Mouse (Mus musculus): ENCODE data around the gene Olfr51. TPM values are rescaled to one million over a fixed set of nuclear protein-coding genes. Genes with fewer than 3 reads are reported as not detected.
A peak's percentile ranks its signal among the peaks of the same experiment; 100 is the strongest.

The Olfr51 gene
- not detected in 2 replicates for polyA plus RNA-seq (2014; fragmentation: Nextera tagmentation; extraction: Ambion mirVana)

DNA sequence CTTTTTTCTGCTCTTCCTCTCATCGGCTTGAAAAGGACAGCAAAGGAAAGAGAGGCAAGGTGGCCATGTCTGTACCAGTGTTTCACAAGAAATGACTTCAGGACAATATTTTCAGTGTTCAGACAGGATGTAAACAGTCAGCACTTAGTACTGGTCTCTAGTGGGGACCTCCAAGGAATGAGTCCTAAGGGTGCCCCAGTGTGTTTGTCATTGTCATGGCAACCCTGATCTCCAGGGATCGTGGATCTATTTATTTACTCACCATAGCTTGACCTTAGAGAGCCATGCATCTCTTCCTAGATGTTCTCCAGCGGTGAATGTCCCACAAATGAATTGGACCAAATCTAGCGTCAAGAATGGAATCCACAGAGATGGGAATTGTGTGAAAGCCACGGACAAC is at the start of gene Olfr51:
TSS of gene Olfr51 (plus strand) at position 301 of the 400 bp plus-strand sequence.
- no peak within 1 kb of the TSS for H3K4me2 ChIP-seq (ENCODE audit: low read length)
- 64% methylated on average over 5 of the region's 5 CpGs for WGBS
- H3K27ac ChIP-seq (ENCODE audit: low read depth): no peak within 1 kb of the TSS
- no peaks in the 10 kb centered on the region for H3K9me3 ChIP-seq (ENCODE audit: control insufficient read depth, low read length)
- no peaks in the 10 kb centered on the region for H3K4me1 ChIP-seq (replicated peaks; ENCODE audit: control insufficient read depth, insufficient read depth, low read length)
- H3K9ac ChIP-seq (ENCODE audit: low read length): no peak within 1 kb of the TSS
- no peak for ATAC-seq (replicated peaks; ENCODE audit: low FRiP score, low TSS enrichment, low read depth)
- no peaks in the 10 kb centered on the region for H3K27me3 ChIP-seq (replicated peaks; ENCODE audit: control insufficient read depth, insufficient read depth, low read length)
- no peak for DNase-seq (ENCODE audit: low spot score)
- no peak within 1 kb of the TSS for H3K4me3 ChIP-seq (ENCODE audit: low read depth, low read length)
- H3K36me3 ChIP-seq (ENCODE audit: control insufficient read depth, insufficient read depth, low read length): no peaks in the 10 kb centered on the region

- H3K9me3 ChIP-seq (ENCODE audit: control insufficient read depth, low read length): no peaks in the 10 kb centered on the region
- H3K36me3 ChIP-seq (ENCODE audit: control insufficient read depth, insufficient read depth, low read length): no peaks in the 10 kb centered on the region
- H3K4me1 ChIP-seq (replicated peaks; ENCODE audit: control insufficient read depth, insufficient read depth, low read length): no peaks in the 10 kb centered on the region
- no peak within 1 kb of the TSS for H3K4me3 ChIP-seq (ENCODE audit: low read depth, low read length)
- no peak within 1 kb of the TSS for H3K9ac ChIP-seq (ENCODE audit: low read length)
- WGBS: 75% methylated on average over 6 of the region's 6 CpGs
- H3K27ac ChIP-seq (ENCODE audit: low read depth): no peak within 1 kb of the TSS
- no peak for ATAC-seq (replicated peaks; ENCODE audit: low FRiP score, low TSS enrichment, low read depth)
- no peak for DNase-seq (ENCODE audit: low spot score)
- no peak within 1 kb of the TSS for H3K4me2 ChIP-seq (ENCODE audit: low read length)
- H3K27me3 ChIP-seq (replicated peaks; ENCODE audit: control insufficient read depth, insufficient read depth, low read length): no peaks in the 10 kb centered on the region
Measured at GRCm38 (mm10) chr11:50953665-50954064, 49.7 kb upstream of the Olfr51 start, which contains the start of gene Prop1. Gene Prop1 (minus strand): TSS chr11:50953765.

- no peaks in the 10 kb centered on the region for H3K27me3 ChIP-seq (replicated peaks; ENCODE audit: control insufficient read depth, insufficient read depth, low read length)
- H3K4me1 ChIP-seq (replicated peaks; ENCODE audit: control insufficient read depth, insufficient read depth, low read length): no peaks in the 10 kb centered on the region
- no peak for ATAC-seq (replicated peaks; ENCODE audit: low FRiP score, low TSS enrichment, low read depth)
- H3K4me2 ChIP-seq (ENCODE audit: low read length): no peak overlapping the region
- no peak for DNase-seq (ENCODE audit: low spot score)
- no peak overlapping the region for H3K9ac ChIP-seq (ENCODE audit: low read length)
- no peak overlapping the region for H3K27ac ChIP-seq (ENCODE audit: low read depth)
- H3K4me3 ChIP-seq (ENCODE audit: low read depth, low read length): no peak overlapping the region
- WGBS: 94% methylated on average over 2 of the region's 2 CpGs
- H3K9me3 ChIP-seq (ENCODE audit: control insufficient read depth, low read length): no peaks in the 10 kb centered on the region
- H3K36me3 ChIP-seq (ENCODE audit: control insufficient read depth, insufficient read depth, low read length): no peaks in the 10 kb centered on the region
Measured at GRCm38 (mm10) chr11:50964886-50965285, 38.5 kb upstream of the Olfr51 start.

- no peak within 1 kb of the TSS for H3K27ac ChIP-seq (ENCODE audit: low read depth)
- H3K9ac ChIP-seq (ENCODE audit: low read length): no peak within 1 kb of the TSS
- no peaks in the 10 kb centered on the region for H3K36me3 ChIP-seq (ENCODE audit: control insufficient read depth, insufficient read depth, low read length)
- no peaks in the 10 kb centered on the region for H3K9me3 ChIP-seq (ENCODE audit: control insufficient read depth, low read length)
- H3K4me1 ChIP-seq (replicated peaks; ENCODE audit: control insufficient read depth, insufficient read depth, low read length): no peaks in the 10 kb centered on the region
- H3K27me3 ChIP-seq (replicated peaks; ENCODE audit: control insufficient read depth, insufficient read depth, low read length): no peaks in the 10 kb centered on the region
- H3K4me3 ChIP-seq (ENCODE audit: low read depth, low read length): no peak within 1 kb of the TSS
- peak; percentile 13 for DNase-seq (ENCODE audit: low spot score)
- no peak for ATAC-seq (replicated peaks; ENCODE audit: low FRiP score, low TSS enrichment, low read depth)
- WGBS: 89% methylated on average over 11 of the region's 11 CpGs
- no peak within 1 kb of the TSS for H3K4me2 ChIP-seq (ENCODE audit: low read length)
Measured at GRCm38 (mm10) chr11:50966230-50966629, 37.2 kb upstream of the Olfr51 start, which contains the start of gene Olfr1378. Gene Olfr1378 (plus strand): TSS chr11:50966530.

DNA sequence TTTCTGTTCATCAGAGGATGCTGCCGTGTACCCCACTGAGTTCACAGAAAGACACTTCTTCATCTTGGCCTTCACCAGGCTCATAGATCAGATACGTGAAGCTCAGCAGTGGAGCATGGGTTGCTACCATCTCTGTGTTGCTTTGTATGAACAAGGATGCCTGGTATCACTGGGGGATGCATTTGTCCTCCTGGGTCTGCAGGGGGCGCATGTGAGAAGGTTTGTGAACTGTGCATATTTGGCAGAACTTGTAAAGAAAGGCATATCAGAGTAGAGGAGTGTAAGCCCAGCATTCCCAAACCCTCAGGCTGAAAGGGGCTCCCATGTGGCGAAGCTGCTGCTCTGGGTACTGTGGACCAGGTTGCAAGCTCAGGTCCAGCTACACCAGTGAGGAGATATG is 26.2 kb upstream of the Olfr51 start:
- 75% methylated on average over 4 of the region's 4 CpGs for WGBS
- ATAC-seq (replicated peaks; ENCODE audit: low FRiP score, low TSS enrichment, low read depth): no peak

DNA sequence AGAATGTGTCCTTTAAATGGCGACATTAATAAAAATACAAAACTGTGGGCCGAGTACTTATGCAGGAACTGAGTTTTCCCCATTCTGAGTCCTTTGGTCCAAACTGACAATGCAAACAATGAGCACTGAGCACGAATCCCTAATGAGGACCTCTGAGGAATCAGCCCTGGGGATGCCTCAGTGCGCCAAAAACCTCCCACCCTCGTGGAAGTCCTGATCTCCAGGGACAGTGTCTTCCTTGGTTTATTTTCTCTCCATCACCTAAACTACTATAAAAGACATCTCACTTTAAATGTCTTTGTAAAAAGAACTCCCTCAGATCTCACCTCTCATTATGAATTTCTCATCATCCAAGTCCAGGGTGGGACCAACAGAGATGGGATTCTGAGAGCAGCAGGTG is 21.7 kb upstream of the Olfr51 start, which contains the start of gene Olfr1377:
TSS of gene Olfr1377 (plus strand) at position 301 of the 400 bp plus-strand sequence.
- Histone ChIP-seq H3K27me3 (replicated peaks; ENCODE audit: control insufficient read depth, insufficient read depth, low read length) (no peaks in the 10 kb centered on the region), H3K4me1 (replicated peaks; ENCODE audit: control insufficient read depth, insufficient read depth, low read length) (no peaks in the 10 kb centered on the region), H3K4me2 (ENCODE audit: low read length) (no peak within 1 kb of the TSS), H3K27ac (ENCODE audit: low read depth) (no peak within 1 kb of the TSS), H3K9ac (ENCODE audit: low read length) (no peak within 1 kb of the TSS), H3K9me3 (ENCODE audit: control insufficient read depth, low read length) (no peaks in the 10 kb centered on the region), H3K4me3 (ENCODE audit: low read depth, low read length) (no peak within 1 kb of the TSS), H3K36me3 (ENCODE audit: control insufficient read depth, insufficient read depth, low read length) (no peaks in the 10 kb centered on the region)
- 71% methylated on average over 5 of the region's 5 CpGs for WGBS
- DNase-seq (ENCODE audit: low spot score) (no peak), ATAC-seq (replicated peaks; ENCODE audit: low FRiP score, low TSS enrichment, low read depth) (no peak)

More for the DNA sequence above, 26.2 kb upstream of the Olfr51 start:
- Histone ChIP-seq H3K27ac (ENCODE audit: low read depth) (no peak overlapping the region), H3K9ac (ENCODE audit: low read length) (no peak overlapping the region), H3K9me3 (ENCODE audit: control insufficient read depth, low read length) (no peaks in the 10 kb centered on the region), H3K4me2 (ENCODE audit: low read length) (no peak overlapping the region), H3K4me1 (replicated peaks; ENCODE audit: control insufficient read depth, insufficient read depth, low read length) (no peaks in the 10 kb centered on the region), H3K36me3 (ENCODE audit: control insufficient read depth, insufficient read depth, low read length) (no peaks in the 10 kb centered on the region), H3K4me3 (ENCODE audit: low read depth, low read length) (no peak overlapping the region), H3K27me3 (replicated peaks; ENCODE audit: control insufficient read depth, insufficient read depth, low read length) (no peaks in the 10 kb centered on the region)
- DNase-seq (ENCODE audit: low spot score): no peak

GRCm38 (mm10) chr11:51011821-51012220 is 8.4 kb downstream of the Olfr51 start:
- no peaks in the 10 kb centered on the region for H3K4me1 ChIP-seq (replicated peaks; ENCODE audit: control insufficient read depth, insufficient read depth, low read length)
- no peaks in the 10 kb centered on the region for H3K9me3 ChIP-seq (ENCODE audit: control insufficient read depth, low read length)
- H3K4me3 ChIP-seq (ENCODE audit: low read depth, low read length): no peak overlapping the region
- no peak overlapping the region for H3K4me2 ChIP-seq (ENCODE audit: low read length)
- no peak overlapping the region for H3K9ac ChIP-seq (ENCODE audit: low read length)
- H3K36me3 ChIP-seq (ENCODE audit: control insufficient read depth, insufficient read depth, low read length): no peaks in the 10 kb centered on the region
- 61% methylated on average over 5 of the region's 5 CpGs for WGBS
- ATAC-seq (replicated peaks; ENCODE audit: low FRiP score, low TSS enrichment, low read depth) (no peak), DNase-seq (ENCODE audit: low spot score) (no peak)
- H3K27ac ChIP-seq (ENCODE audit: low read depth): no peak overlapping the region
- H3K27me3 ChIP-seq (replicated peaks; ENCODE audit: control insufficient read depth, insufficient read depth, low read length): no peaks in the 10 kb centered on the region

GRCm38 (mm10) chr11:51013936-51014335 is 10.5 kb downstream of the Olfr51 start, which contains the start of gene Olfr54:
Gene Olfr54 (plus strand): TSS chr11:51014236.
- no peaks in the 10 kb centered on the region for H3K27me3 ChIP-seq (replicated peaks; ENCODE audit: control insufficient read depth, insufficient read depth, low read length)
- 69% methylated on average over 1 of the region's 1 CpGs for WGBS
- H3K36me3 ChIP-seq (ENCODE audit: control insufficient read depth, insufficient read depth, low read length): no peaks in the 10 kb centered on the region
- no peak for DNase-seq (ENCODE audit: low spot score)
- no peak within 1 kb of the TSS for H3K27ac ChIP-seq (ENCODE audit: low read depth)
- no peaks in the 10 kb centered on the region for H3K9me3 ChIP-seq (ENCODE audit: control insufficient read depth, low read length)
- H3K4me1 ChIP-seq (replicated peaks; ENCODE audit: control insufficient read depth, insufficient read depth, low read length): no peaks in the 10 kb centered on the region
- ATAC-seq (replicated peaks; ENCODE audit: low FRiP score, low TSS enrichment, low read depth): no peak
- H3K4me3 ChIP-seq (ENCODE audit: low read depth, low read length): no peak within 1 kb of the TSS
- no peak within 1 kb of the TSS for H3K4me2 ChIP-seq (ENCODE audit: low read length)
- H3K9ac ChIP-seq (ENCODE audit: low read length): no peak within 1 kb of the TSS

DNA sequence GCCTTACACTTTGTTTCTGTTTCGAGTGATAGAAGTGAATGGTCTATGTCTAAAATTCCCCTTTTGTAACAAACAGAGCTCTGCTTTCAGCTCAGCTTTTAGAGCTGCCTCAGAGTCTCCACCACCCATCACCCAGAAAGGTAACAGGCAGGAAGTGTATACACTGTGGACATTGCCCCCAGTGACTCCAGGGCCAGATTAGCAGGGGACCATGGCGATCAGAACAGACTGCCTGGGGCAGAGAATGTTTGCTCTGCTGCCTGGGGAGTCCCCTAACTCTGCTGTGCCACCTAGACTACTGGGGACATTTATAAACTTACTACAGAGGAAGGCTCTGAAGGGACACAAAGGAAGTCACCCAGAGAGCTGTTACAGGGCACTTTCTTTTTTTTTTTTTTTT is 12.9 kb downstream of the Olfr51 start:
- DNase-seq (ENCODE audit: low spot score) (no peak), ATAC-seq (replicated peaks; ENCODE audit: low FRiP score, low TSS enrichment, low read depth) (no peak)
- Histone ChIP-seq H3K27ac (ENCODE audit: low read depth) (no peak overlapping the region), H3K4me1 (replicated peaks; ENCODE audit: control insufficient read depth, insufficient read depth, low read length) (no peaks in the 10 kb centered on the region), H3K27me3 (replicated peaks; ENCODE audit: control insufficient read depth, insufficient read depth, low read length) (no peaks in the 10 kb centered on the region), H3K9ac (ENCODE audit: low read length) (no peak overlapping the region), H3K4me3 (ENCODE audit: low read depth, low read length) (no peak overlapping the region), H3K9me3 (ENCODE audit: control insufficient read depth, low read length) (no peaks in the 10 kb centered on the region), H3K4me2 (ENCODE audit: low read length) (no peak overlapping the region), H3K36me3 (ENCODE audit: control insufficient read depth, insufficient read depth, low read length) (no peaks in the 10 kb centered on the region)
- WGBS: 45% methylated on average over 2 of the region's 2 CpGs

Measured in intestine, embryonic 14.5 days (tissue).